In the genomic region with DNA sequence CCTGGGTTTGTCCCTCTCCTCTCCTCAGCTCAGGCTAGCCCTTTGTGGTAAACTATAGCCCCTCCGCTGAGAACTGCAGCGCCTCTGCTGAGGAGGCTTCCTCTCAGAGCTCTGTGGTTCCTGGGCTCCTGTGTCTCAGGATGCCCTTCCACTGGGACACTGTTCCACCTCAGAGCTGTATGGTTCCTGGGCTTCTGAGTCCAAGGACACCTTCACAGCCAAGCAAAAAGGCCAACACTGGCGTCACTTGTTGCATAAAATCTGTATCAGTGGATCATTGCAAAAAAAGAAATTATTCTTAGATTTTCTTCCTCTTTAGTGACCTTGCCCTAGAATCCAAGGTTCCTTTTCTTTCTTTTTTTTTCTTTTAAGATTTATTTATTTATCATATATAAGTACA, we compare ENCODE assay signal across 26 mouse cellular contexts. TPM values are rescaled to one million over a fixed set of nuclear protein-coding genes. Genes with fewer than 3 reads are reported as not detected.
DNase-seq lines count a peak whose midpoint lies in the region; TF ChIP-seq lines count a peak whose summit lies in the region.
"Had no signal": no experiment of that assay in that cellular context is flagged by ENCODE, and none has a peak within 500 bp of the region (broad histone marks: within the 10 kb centered on the region; RNA-seq: fewer than 3 reads in every experiment).

No protein-coding gene starts in this region.

- no peak overlapping the region for H3K27ac ChIP-seq in testis, adult 2 months (ENCODE audit: control insufficient read depth, insufficient read depth, low read depth, low read length)
- no peak overlapping the region for H3K27ac ChIP-seq in hindbrain, embryonic 10.5 days
- H3K27ac ChIP-seq: embryonic facial prominence, embryonic 10.5 days; embryonic facial prominence, embryonic 15.5 days; forebrain, embryonic 12.5 days; hindbrain, embryonic 13.5 days; kidney, postnatal 0 days; liver, embryonic 14.5 days; stomach, embryonic 15.5 days had no signal

- H3K9me3 ChIP-seq in hindbrain, embryonic 10.5 days, result no peaks in the 10 kb centered on the region
- H3K9me3 ChIP-seq: embryonic facial prominence, embryonic 10.5 days; embryonic facial prominence, embryonic 15.5 days; forebrain, embryonic 12.5 days; hindbrain, embryonic 13.5 days; stomach, embryonic 15.5 days had no signal

- H3K27me3 ChIP-seq in testis, adult 2 months (ENCODE audit: control insufficient read depth, insufficient read depth, low read length), result no peaks in the 10 kb centered on the region
- H3K27me3 ChIP-seq in hindbrain, embryonic 10.5 days (ENCODE audit: insufficient read depth, poor library complexity, severe bottlenecking), result no peaks in the 10 kb centered on the region
- H3K27me3 ChIP-seq: CH12.LX; embryonic facial prominence, embryonic 15.5 days; forebrain, embryonic 12.5 days; hindbrain, embryonic 13.5 days; stomach, embryonic 15.5 days had no signal

- no peak for TF ChIP-seq POLR2A in testis, adult 2 months (IDR thresholded peaks at IDR 0.05; ENCODE audit: control insufficient read depth, low read depth, low read length)

- peak; percentile 82 to 87 for DNase-seq in adrenal gland, adult (ENCODE audit: inconsistent age in 2 of 2, low spot score in 1 of 2)
- DNase-seq in adrenal gland, postnatal 4 days (ENCODE audit: low spot score in 2 of 2), result no peak
- no peak for DNase-seq in testis, postnatal 14 days (ENCODE audit: low spot score)
- DNase-seq in adrenal gland, postnatal 10 days, result peak; percentile 72
- DNase-seq in hindbrain, embryonic 10.5 days (ENCODE audit: low spot score), result no peak
- DNase-seq in left cerebral cortex, adult 11 months (ENCODE audit: low spot score), result no peak
- DNase-seq: cerebellum, adult 8-10 months; cerebellum, postnatal 25 days; forebrain, postnatal 0 days; gastrocnemius, postnatal 10 days; heart, postnatal 36 days; kidney, adult 8-10 months; liver; lung, embryonic 14.5 days; lung, postnatal 14 days; right cerebral cortex, postnatal 25 days had no signal

- H3K36me3 ChIP-seq in testis, adult 2 months (ENCODE audit: control insufficient read depth, insufficient read depth, low read length), result no peaks in the 10 kb centered on the region
- peaks cover 10% of the 10 kb centered on the region for H3K36me3 ChIP-seq in hindbrain, embryonic 10.5 days
- H3K36me3 ChIP-seq: forebrain, embryonic 12.5 days; stomach, embryonic 15.5 days had no signal

- peak overlapping the region; percentile 84 for H3K4me3 ChIP-seq in testis, adult 2 months (ENCODE audit: control insufficient read depth, low read depth, low read length)
- H3K4me3 ChIP-seq in hindbrain, embryonic 10.5 days, result no peak overlapping the region
- H3K4me3 ChIP-seq: embryonic facial prominence, embryonic 10.5 days; embryonic facial prominence, embryonic 15.5 days; forebrain, embryonic 12.5 days; hindbrain, embryonic 13.5 days; left cerebral cortex, adult 2 months; stomach, embryonic 15.5 days had no signal

- TF ChIP-seq CTCF in testis, adult 2 months (IDR thresholded peaks at IDR 0.05; ENCODE audit: control insufficient read depth, insufficient read depth, insufficient replicate concordance, low read depth, low read length), result no peak

- WGBS in hindbrain, embryonic 10.5 days, result 94% methylated on average over 3 of the region's 3 CpGs

- peaks cover 30% of the 10 kb centered on the region for H3K4me1 ChIP-seq in testis, adult 2 months (ENCODE audit: control insufficient read depth, insufficient read depth, low read length)
- H3K4me1 ChIP-seq in hindbrain, embryonic 10.5 days (replicated peaks), result peaks cover 21% of the 10 kb centered on the region; the same call in 1 of the 2 replicates
- H3K4me1 ChIP-seq: embryonic facial prominence, embryonic 15.5 days; hindbrain, embryonic 13.5 days had no signal

RNA-seq across cellular contexts. Expression of a gene that starts 0.8 kb away (rescaled TPM):
- total RNA-seq in adrenal gland, postnatal 4 days (2021), result 100 to 1,000 TPM; 234 to 258 TPM
- 448 and 538 TPM in 2 replicates for polyA plus RNA-seq in testis, adult 2 months (2012; rRNA removed)
- 100 to 1,000 TPM; 236 to 251 TPM for total RNA-seq in adrenal gland, postnatal 10 days (2021)
- polyA plus RNA-seq in hindbrain, embryonic 10.5 days (2016; fragmentation: Nextera tagmentation; extraction: Ambion mirVana), result 497 and 528 TPM in 2 replicates

Comparison
In these comparisons a context has a peak if more than half of its experiments do, and no peak if none do; other contexts are left out.
1. DNase-seq: peak in adrenal gland, adult (2 of 2) and adrenal gland, postnatal 10 days (single experiment); none in adrenal gland, postnatal 4 days (0 of 2), testis, postnatal 14 days (single experiment), hindbrain, embryonic 10.5 days (single experiment) and left cerebral cortex, adult 11 months (single experiment).